Mouse (Mus musculus) hindbrain, embryonic 11.5 days (tissue): ENCODE measurements around the gene 2900011O08Rik. TPM values are rescaled to one million over a fixed set of nuclear protein-coding genes. Genes with fewer than 3 reads are reported as not detected.
"Not testable (repeated sequence)": the region's sequence is repeated elsewhere in the genome, so short reads cannot be mapped to it uniquely, and the experiment has no call there.

Experiments
- ATAC-seq: fragments of 200-750 bp; cut with Nextera tagmentation; 2 replicates; pipeline ENCODE4 v1.8.0; 2017; ENCODE audit warnings: mild to moderate bottlenecking, moderate TSS enrichment, moderate library complexity; ENCODE audit not compliant: low FRiP score
- DNase-seq: peaks from one replicate; pipeline ENCODE4 v3.0.0-alpha.2; 2015; ENCODE audit warnings: low spot score
- H3K27ac ChIP-seq: fragments of 300-500 bp; sonication (generic); 2 replicates; pipeline ENCODE4 v1.5.1; 2014; ENCODE audit warnings: mild to moderate bottlenecking, low read depth, low read length
- H3K27me3 ChIP-seq: fragments of 300-500 bp; sonication (generic); 2 replicates; pipeline ENCODE4 v1.6.1; 2014; ENCODE audit warnings: mild to moderate bottlenecking, low read length, moderate library complexity, mixed read lengths; ENCODE audit not compliant: control insufficient read depth, insufficient read depth
- H3K36me3 ChIP-seq: fragments of 300-500 bp; sonication (generic); 2 replicates; pipeline ENCODE4 v1.6.1; 2014; ENCODE audit warnings: mild to moderate bottlenecking, low read length, moderate library complexity, mixed read lengths; ENCODE audit not compliant: control insufficient read depth, insufficient read depth
- H3K4me1 ChIP-seq: fragments of 300-500 bp; sonication (generic); replicated peaks from 2 replicates; pipeline ENCODE4 v1.6.1; 2014; ENCODE audit warnings: low read length, mixed read lengths; ENCODE audit not compliant: control insufficient read depth, insufficient read depth
- H3K4me2 ChIP-seq: fragments of 300-500 bp; sonication (generic); replicated peaks from 2 replicates; pipeline ENCODE4 v1.6.1; 2014; ENCODE audit warnings: mild to moderate bottlenecking, low read depth, low read length
- H3K4me3 ChIP-seq: fragments of 300-500 bp; sonication (generic); 2 replicates; pipeline ENCODE4 v1.5.1; 2014; ENCODE audit warnings: low read depth, low read length
- H3K9ac ChIP-seq: fragments of 300-500 bp; sonication (generic); 2 replicates; pipeline ENCODE4 v1.6.1; 2014; ENCODE audit warnings: low read depth, low read length
- H3K9me3 ChIP-seq: fragments of 300-500 bp; sonication (generic); 2 replicates; pipeline ENCODE4 v1.6.1; 2016; ENCODE audit warnings: low read length; ENCODE audit not compliant: control insufficient read depth
- WGBS: fragments of 180-500 bp; shearing (Covaris S2); extraction: QIAGEN DNeasy Blood & Tissue Kit; methylation state at CpG from one replicate; pipeline ENCODE4 v1.1.7; 2014; 5-methylcytosine and 5-hydroxymethylcytosine counted together
- polyA plus RNA-seq: library from polyadenylated mRNA; unstranded; fragments of >200 nt; fragmentation: Nextera tagmentation; extraction: Ambion mirVana; gene quantifications from 2 replicates; pipeline ENCODE4 v1.2.1, GENCODE M21; 2014

Gene 2900011O08Rik
- polyA plus RNA-seq, 1 experiment from 2014 or later: 38.4 TPM

- ATAC-seq (no peak), DNase-seq (no peak)
- no peak overlapping the region for H3K4me3 ChIP-seq
- H3K9ac ChIP-seq: no peak overlapping the region
- H3K9me3 ChIP-seq: no peaks in the 10 kb centered on the region
- H3K36me3 ChIP-seq: no peaks in the 10 kb centered on the region
- WGBS: 62% methylated on average over 1 of the region's 1 CpGs
- no peaks in the 10 kb centered on the region for H3K27me3 ChIP-seq
- H3K27ac ChIP-seq: no peak overlapping the region
- no peak overlapping the region for H3K4me2 ChIP-seq
- H3K4me1 ChIP-seq: no peaks in the 10 kb centered on the region
These were observed 24.4 kb upstream of the 2900011O08Rik start for GRCm38 (mm10) chr16:13962053-13962452.

- no peaks in the 10 kb centered on the region for H3K9me3 ChIP-seq
- no peaks in the 10 kb centered on the region for H3K36me3 ChIP-seq
- DNase-seq (no peak), ATAC-seq (no peak)
- 92% methylated on average over 1 of the region's 1 CpGs for WGBS
- no peaks in the 10 kb centered on the region for H3K27me3 ChIP-seq
- no peaks in the 10 kb centered on the region for H3K4me1 ChIP-seq
- no peak overlapping the region for H3K4me2 ChIP-seq
- no peak overlapping the region for H3K4me3 ChIP-seq
- H3K27ac ChIP-seq: no peak overlapping the region
- H3K9ac ChIP-seq: no peak overlapping the region
These were observed 17.3 kb upstream of the 2900011O08Rik start for GRCm38 (mm10) chr16:13969096-13969495.

GRCm38 (mm10) chr16:13972051-13972450 lies 14.4 kb upstream of the 2900011O08Rik start:
- Histone ChIP-seq H3K4me1 (no peaks in the 10 kb centered on the region), H3K9ac (no peak overlapping the region), H3K27me3 (no peaks in the 10 kb centered on the region), H3K4me2 (no peak overlapping the region), H3K9me3 (no peaks in the 10 kb centered on the region), H3K36me3 (no peaks in the 10 kb centered on the region), H3K4me3 (no peak overlapping the region), H3K27ac (no peak overlapping the region)
- no peak for ATAC-seq
- DNase-seq: no peak
- WGBS: 92% methylated on average over 8 of the region's 8 CpGs

- not testable (repeated sequence) for H3K27ac ChIP-seq, H3K9ac ChIP-seq, H3K4me3 ChIP-seq, H3K36me3 ChIP-seq, H3K9me3 ChIP-seq, H3K4me2 ChIP-seq, H3K27me3 ChIP-seq, H3K4me1 ChIP-seq, ATAC-seq, DNase-seq
- WGBS: 67% methylated on average over 4 of the region's 4 CpGs
These were observed 10.0 kb upstream of the 2900011O08Rik start for GRCm38 (mm10) chr16:13976358-13976896.

GRCm38 (mm10) chr16:13977026-13977425 lies 9.4 kb upstream of the 2900011O08Rik start:
- not testable (repeated sequence) for H3K27me3 ChIP-seq, ATAC-seq, H3K9ac ChIP-seq, DNase-seq, H3K4me3 ChIP-seq, H3K36me3 ChIP-seq, H3K27ac ChIP-seq, H3K4me2 ChIP-seq, H3K9me3 ChIP-seq, H3K4me1 ChIP-seq
- WGBS: 51% methylated on average over 1 of the region's 1 CpGs

- not testable (repeated sequence) for H3K4me3 ChIP-seq, H3K27me3 ChIP-seq, H3K4me1 ChIP-seq, H3K27ac ChIP-seq, H3K9ac ChIP-seq, H3K4me2 ChIP-seq, DNase-seq, H3K36me3 ChIP-seq, H3K9me3 ChIP-seq, ATAC-seq
- WGBS: 75% methylated on average over 3 of the region's 3 CpGs
These were observed 4.7 kb upstream of the 2900011O08Rik start for GRCm38 (mm10) chr16:13981726-13982125.

- DNase-seq: no peak
- H3K27me3 ChIP-seq: no peaks in the 10 kb centered on the region
- H3K9me3 ChIP-seq: no peaks in the 10 kb centered on the region
- no peaks in the 10 kb centered on the region; the same call in 1 of the 2 replicates for H3K4me1 ChIP-seq
- H3K36me3 ChIP-seq: no peaks in the 10 kb centered on the region
- H3K9ac ChIP-seq: no peak overlapping the region
- H3K4me3 ChIP-seq: no peak overlapping the region
- H3K27ac ChIP-seq: no peak overlapping the region
- ATAC-seq: no peak
- WGBS: 85% methylated on average over 5 of the region's 5 CpGs
- H3K4me2 ChIP-seq: no peak overlapping the region
These were observed 3.2 kb upstream of the 2900011O08Rik start for GRCm38 (mm10) chr16:13983161-13983560.

- no peak for DNase-seq
- peak overlapping the region; percentile 76 for H3K9ac ChIP-seq
- no peaks in the 10 kb centered on the region for H3K27me3 ChIP-seq
- WGBS: 62% methylated on average over 3 of the region's 3 CpGs
- H3K4me2 ChIP-seq: peak overlapping the region; percentile 56
- H3K4me1 ChIP-seq: no peaks in the 10 kb centered on the region; the same call in 1 of the 2 replicates
- no peaks in the 10 kb centered on the region for H3K9me3 ChIP-seq
- no peaks in the 10 kb centered on the region for H3K36me3 ChIP-seq
- peak; percentile 62; the same call in 1 of the 2 replicates for ATAC-seq
- H3K4me3 ChIP-seq: peak overlapping the region; percentile 41
- peak overlapping the region; percentile 66; the same call in 1 of the 2 replicates for H3K27ac ChIP-seq
These were observed 219 bp upstream of the 2900011O08Rik start for GRCm38 (mm10) chr16:13986197-13986573.

- H3K4me1 ChIP-seq: no peaks in the 10 kb centered on the region; the same call in 1 of the 2 replicates
- no peak for ATAC-seq
- no peak overlapping the region for H3K4me2 ChIP-seq
- WGBS: 86% methylated on average over 11 of the region's 11 CpGs
- no peaks in the 10 kb centered on the region for H3K9me3 ChIP-seq
- no peaks in the 10 kb centered on the region for H3K36me3 ChIP-seq
- no peak overlapping the region for H3K4me3 ChIP-seq
- H3K9ac ChIP-seq: no peak overlapping the region
- H3K27ac ChIP-seq: no peak overlapping the region
- no peaks in the 10 kb centered on the region for H3K27me3 ChIP-seq
- no peak for DNase-seq
These were observed 6.3 kb downstream of the 2900011O08Rik start for GRCm38 (mm10) chr16:13992518-13993248.
